Mouse (Mus musculus) bone marrow macrophage, adult 2 months (primary cell): ENCODE measurements around the gene Cnmd.

Experiments
- CTCF ChIP-seq: IDR thresholded peaks from 2 replicates; pipeline ENCODE4 v1.5.1; 2012; ENCODE audit warnings: low read depth, mild to moderate bottlenecking, low read length, moderate library complexity
- POLR2A ChIP-seq: IDR thresholded peaks from 2 replicates; pipeline ENCODE4 v1.6.1; 2012; ENCODE audit warnings: mild to moderate bottlenecking, low read depth, low read length, borderline replicate concordance

DNA sequence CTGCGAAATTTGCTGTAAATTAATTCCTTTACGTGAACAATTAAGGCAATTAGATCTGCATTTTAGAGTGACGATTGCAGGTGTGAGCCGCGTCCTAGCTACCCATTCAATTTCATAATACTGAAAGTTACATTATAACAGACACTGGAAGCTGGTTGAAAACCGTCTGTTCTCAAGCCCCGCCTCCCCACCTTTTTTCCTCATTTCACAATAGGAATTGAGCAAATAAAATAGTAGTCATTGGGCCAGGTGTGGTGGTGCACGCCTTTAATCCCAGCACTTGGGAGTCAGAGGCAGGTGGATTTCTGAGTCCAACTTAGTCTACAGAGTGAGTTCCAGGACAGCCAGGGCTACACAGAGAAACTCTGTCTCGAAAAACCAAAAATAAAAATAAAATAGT is 19.9 kb downstream of the Cnmd start:
- TF ChIP-seq CTCF (no peak), POLR2A (no peak)
